ENCODE assay signal across 8 mouse cellular contexts in genomic region chr1:126738291-126738640, GRCm38 (mm10).
DNase-seq lines count a peak whose midpoint lies in the region; ATAC-seq and TF ChIP-seq lines count a peak whose summit lies in the region.

No protein-coding gene starts in this region.

- no peak for TF ChIP-seq POLR2A in kidney, adult 2 months (IDR thresholded peaks at IDR 0.05; ENCODE audit: low read depth, low read length)

- TF ChIP-seq CTCF in kidney, adult 2 months (conservative IDR thresholded peaks at IDR 0.05; ENCODE audit: insufficient read depth, insufficient read length, low read depth, low read length), result no peak

- no peaks in the 10 kb centered on the region for H3K9me3 ChIP-seq in heart, embryonic 14.5 days (ENCODE audit: control insufficient read depth, low read length)
- H3K9me3 ChIP-seq in hindbrain, embryonic 10.5 days, result no peaks in the 10 kb centered on the region

- WGBS in heart, embryonic 14.5 days, result 4% methylated on average over 12 of the region's 12 CpGs
- WGBS in hindbrain, embryonic 10.5 days, result 2% methylated on average over 12 of the region's 12 CpGs
- WGBS in kidney, adult 2 months, result 18% methylated on average over 12 of the region's 12 CpGs

- no peaks in the 10 kb centered on the region for H3K36me3 ChIP-seq in heart, embryonic 14.5 days (ENCODE audit: control insufficient read depth, insufficient read depth, low read length)
- H3K36me3 ChIP-seq in hindbrain, embryonic 10.5 days, result peaks cover 6% of the 10 kb centered on the region; the same call in 1 of the 2 replicates
- no peaks in the 10 kb centered on the region for H3K36me3 ChIP-seq in kidney, adult 2 months (ENCODE audit: control insufficient read depth, insufficient read depth, low read length)

- H3K27ac ChIP-seq in heart, embryonic 14.5 days (replicated peaks in 1 of 2; ENCODE audit: control insufficient read depth in 1 of 2, insufficient read depth in 1 of 2, low read depth in 2 of 2, low read length in 2 of 2), result 0 out of 4 replicates have a peak overlapping the region, but pooled peaks of 1 of the 2 experiments have one; percentile 44
- no peak overlapping the region for H3K27ac ChIP-seq in brown adipose tissue, adult 24 weeks (replicated peaks; ENCODE audit: low read depth, low read length)
- H3K27ac ChIP-seq in hindbrain, embryonic 10.5 days, result peak overlapping the region; percentile 91
- H3K27ac ChIP-seq in kidney, adult 2 months (ENCODE audit: insufficient read depth, low read depth, low read length), result no peak overlapping the region

- 0 out of 2 replicates have a peak, but pooled peaks have one; percentile 17 for ATAC-seq in heart, embryonic 14.5 days (ENCODE audit: insufficient number of reproducible peaks, insufficient read depth, low FRiP score, low read depth)
- ATAC-seq in megakaryocyte progenitor cell, adult 5-6 weeks (replicated peaks; ENCODE audit: poor library complexity), result 0 out of 2 replicates have a peak, but pooled peaks have one; percentile 34

- no peaks in the 10 kb centered on the region for H3K27me3 ChIP-seq in heart, embryonic 14.5 days (ENCODE audit: control insufficient read depth, insufficient read depth, low read length)
- peaks cover 13% of the 10 kb centered on the region for H3K27me3 ChIP-seq in hindbrain, embryonic 10.5 days (ENCODE audit: insufficient read depth, poor library complexity, severe bottlenecking)
- no peaks in the 10 kb centered on the region for H3K27me3 ChIP-seq in kidney, adult 2 months (replicated peaks; ENCODE audit: control insufficient read depth, insufficient read depth, low read length)

- peak overlapping the region; percentile 79 for H3K9ac ChIP-seq in heart, embryonic 14.5 days (ENCODE audit: low read length)

- peak overlapping the region; percentile 85 for H3K4me2 ChIP-seq in heart, embryonic 14.5 days (ENCODE audit: low read length)

- DNase-seq in heart, adult 11 months, result no peak
- no peak for DNase-seq in hindbrain, embryonic 10.5 days (ENCODE audit: low spot score)
- no peak for DNase-seq in layer of hippocampus, postnatal 14 days (ENCODE audit: low spot score in 2 of 2)
- no peak for DNase-seq in kidney, adult 2 months
- no peak for DNase-seq in layer of hippocampus, adult 8-10 months (ENCODE audit: low spot score in 2 of 2)

- H3K4me1 ChIP-seq in heart, embryonic 14.5 days (ENCODE audit: control insufficient read depth in 2 of 2, insufficient read depth in 2 of 2, low read length in 2 of 2), result peaks cover 7 to 25% of the 10 kb centered on the region in 2 experiments; a peak in 3 of 4 replicates
- H3K4me1 ChIP-seq in brown adipose tissue, adult 24 weeks (ENCODE audit: control insufficient read depth, insufficient read depth, insufficient read length, low read length), result no peaks in the 10 kb centered on the region; the same call in 1 of the 2 replicates
- peaks cover 59% of the 10 kb centered on the region for H3K4me1 ChIP-seq in hindbrain, embryonic 10.5 days (replicated peaks)
- H3K4me1 ChIP-seq in kidney, adult 2 months (ENCODE audit: control insufficient read depth, insufficient read depth, low read length), result no peaks in the 10 kb centered on the region

- peak overlapping the region; percentile 54 to 62 for H3K4me3 ChIP-seq in heart, embryonic 14.5 days (ENCODE audit: control insufficient read depth in 1 of 2, insufficient read depth in 1 of 2, low read depth in 1 of 2, low read length in 2 of 2)
- peak overlapping the region; percentile 52 for H3K4me3 ChIP-seq in brown adipose tissue, adult 24 weeks (ENCODE audit: insufficient read depth, low read depth, low read length)
- peak overlapping the region; percentile 61 for H3K4me3 ChIP-seq in hindbrain, embryonic 10.5 days
- H3K4me3 ChIP-seq in kidney, adult 2 months (ENCODE audit: insufficient read depth, low read depth, low read length), result no peak overlapping the region
